21 mouse cellular contexts compared by ENCODE assay signal in the genomic region with DNA sequence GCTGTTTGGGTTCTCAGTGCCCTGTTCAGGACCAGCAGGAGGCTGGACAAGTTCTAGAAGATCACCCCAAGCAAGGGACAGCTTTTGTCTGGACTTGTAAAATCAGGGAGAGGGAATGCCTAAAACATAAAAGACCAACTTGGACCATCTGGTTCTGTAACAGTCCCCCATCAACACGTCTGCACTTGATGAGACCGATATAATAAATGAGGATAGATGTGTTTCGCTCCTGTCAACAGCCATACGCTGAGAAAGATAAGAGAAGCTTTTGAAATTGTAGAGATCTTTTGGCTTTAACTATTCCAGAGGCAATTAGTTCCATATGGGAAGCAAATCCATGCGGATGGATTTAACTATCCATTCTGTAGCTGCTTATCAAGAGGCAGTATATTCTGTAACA.
DNase-seq lines count a peak whose midpoint lies in the region; ATAC-seq lines count a peak whose summit lies in the region.
"Had no signal": no experiment of that assay in that cellular context is flagged by ENCODE, and none has a peak within 500 bp of the region (broad histone marks: within the 10 kb centered on the region; RNA-seq: fewer than 3 reads in every experiment).

No protein-coding gene starts in this region.

- no peaks in the 10 kb centered on the region for H3K36me3 ChIP-seq in forebrain, embryonic 13.5 days (ENCODE audit: poor library complexity, severe bottlenecking)
- no peaks in the 10 kb centered on the region for H3K36me3 ChIP-seq in forebrain, embryonic 11.5 days (ENCODE audit: control insufficient read depth, insufficient read depth, low read length)
- no peaks in the 10 kb centered on the region for H3K36me3 ChIP-seq in embryonic facial prominence, embryonic 14.5 days (ENCODE audit: control insufficient read depth, insufficient read depth, low read length)
- no peaks in the 10 kb centered on the region for H3K36me3 ChIP-seq in liver, embryonic 12.5 days
- H3K36me3 ChIP-seq: heart, embryonic 15.5 days; hindbrain, embryonic 15.5 days had no signal

- no peak overlapping the region for H3K4me3 ChIP-seq in forebrain, embryonic 13.5 days
- H3K4me3 ChIP-seq in forebrain, embryonic 11.5 days (ENCODE audit: low read depth, low read length), result no peak overlapping the region
- H3K4me3 ChIP-seq in embryonic facial prominence, embryonic 14.5 days (ENCODE audit: low read depth, low read length), result no peak overlapping the region
- no peak overlapping the region for H3K4me3 ChIP-seq in liver, embryonic 12.5 days
- H3K4me3 ChIP-seq: heart, adult 2 months; heart, embryonic 15.5 days; hindbrain, embryonic 15.5 days had no signal

- no peak overlapping the region for H3K4me2 ChIP-seq in forebrain, embryonic 13.5 days
- H3K4me2 ChIP-seq in forebrain, embryonic 11.5 days (ENCODE audit: low read depth, low read length, severe bottlenecking), result no peak overlapping the region
- no peak overlapping the region for H3K4me2 ChIP-seq in embryonic facial prominence, embryonic 14.5 days (ENCODE audit: low read depth, low read length)
- H3K4me2 ChIP-seq in liver, embryonic 12.5 days, result no peak overlapping the region
- H3K4me2 ChIP-seq: heart, embryonic 11.5 days; heart, embryonic 15.5 days; hindbrain, embryonic 15.5 days had no signal

- ATAC-seq in forebrain, embryonic 13.5 days, result peak; percentile 43; the same call in 1 of the 2 replicates
- ATAC-seq in forebrain, embryonic 11.5 days (replicated peaks; ENCODE audit: low FRiP score), result no peak
- no peak for ATAC-seq in embryonic facial prominence, embryonic 14.5 days (ENCODE audit: low read depth)
- no peak for ATAC-seq in liver, embryonic 12.5 days
- ATAC-seq: intestine, embryonic 16.5 days had no signal

- H3K27ac ChIP-seq in forebrain, embryonic 13.5 days, result no peak overlapping the region; the same call in 1 of the 2 replicates
- no peak overlapping the region for H3K27ac ChIP-seq in forebrain, embryonic 11.5 days (ENCODE audit: low read depth, low read length)
- H3K27ac ChIP-seq in embryonic facial prominence, embryonic 14.5 days (replicated peaks; ENCODE audit: low read depth, low read length), result no peak overlapping the region
- H3K27ac ChIP-seq in liver, embryonic 12.5 days, result no peak overlapping the region
- H3K27ac ChIP-seq: heart, adult 2 months; heart, embryonic 15.5 days; hindbrain, embryonic 15.5 days had no signal

- DNase-seq in forebrain, embryonic 11.5 days (ENCODE audit: low spot score), result no peak
- peak; percentile 4 for DNase-seq in 3T3-L1 (ENCODE audit: low read depth, low spot score)
- peak; percentile 13 for DNase-seq in embryo, embryonic 10 days (ENCODE audit: low spot score)
- DNase-seq in embryonic facial prominence, embryonic 14.5 days (ENCODE audit: low spot score), result peak; percentile 40
- no peak for DNase-seq in ovary, postnatal 10 days (ENCODE audit: low spot score)
- no peak for DNase-seq in heart, postnatal 4 days
- DNase-seq: adrenal gland, postnatal 10 days; cerebellum, adult 18-20 months; cerebellum, adult 9-11 months; cerebellum, postnatal 36 days; gastrocnemius, postnatal 14 days; heart, adult 2 months; heart, postnatal 14 days; kidney, adult 2 months had no signal

- WGBS in forebrain, embryonic 13.5 days, result 72% methylated on average over 5 of the region's 5 CpGs
- 78% methylated on average over 5 of the region's 5 CpGs for WGBS in forebrain, embryonic 11.5 days
- 29% methylated on average over 5 of the region's 5 CpGs for WGBS in embryonic facial prominence, embryonic 14.5 days
- WGBS in liver, embryonic 12.5 days (ENCODE audit: insufficient replicate concordance), result 60% methylated on average over 5 of the region's 5 CpGs

- H3K9me3 ChIP-seq in forebrain, embryonic 13.5 days (replicated peaks), result no peaks in the 10 kb centered on the region
- no peaks in the 10 kb centered on the region for H3K9me3 ChIP-seq in forebrain, embryonic 11.5 days (ENCODE audit: control insufficient read depth, low read length)
- no peaks in the 10 kb centered on the region for H3K9me3 ChIP-seq in embryonic facial prominence, embryonic 14.5 days (ENCODE audit: control insufficient read depth, low read length)
- no peaks in the 10 kb centered on the region for H3K9me3 ChIP-seq in liver, embryonic 12.5 days (replicated peaks)
- H3K9me3 ChIP-seq: heart, embryonic 15.5 days; hindbrain, embryonic 15.5 days had no signal

- no peak overlapping the region for H3K9ac ChIP-seq in forebrain, embryonic 13.5 days
- H3K9ac ChIP-seq in forebrain, embryonic 11.5 days (ENCODE audit: low read length), result no peak overlapping the region
- H3K9ac ChIP-seq in embryonic facial prominence, embryonic 14.5 days (ENCODE audit: low read depth, low read length), result no peak overlapping the region
- H3K9ac ChIP-seq in liver, embryonic 12.5 days, result no peak overlapping the region
- H3K9ac ChIP-seq: heart, embryonic 15.5 days; hindbrain, embryonic 15.5 days had no signal

- no peaks in the 10 kb centered on the region for H3K4me1 ChIP-seq in forebrain, embryonic 13.5 days
- H3K4me1 ChIP-seq in forebrain, embryonic 11.5 days (replicated peaks; ENCODE audit: control insufficient read depth, insufficient read depth, low read length), result no peaks in the 10 kb centered on the region
- peaks cover 15% of the 10 kb centered on the region for H3K4me1 ChIP-seq in embryonic facial prominence, embryonic 14.5 days (ENCODE audit: control insufficient read depth, insufficient read depth, low read length)
- H3K4me1 ChIP-seq in liver, embryonic 12.5 days, result no peaks in the 10 kb centered on the region
- H3K4me1 ChIP-seq: heart, embryonic 15.5 days; hindbrain, embryonic 15.5 days had no signal

- H3K27me3 ChIP-seq in forebrain, embryonic 13.5 days, result no peaks in the 10 kb centered on the region
- H3K27me3 ChIP-seq in forebrain, embryonic 11.5 days (ENCODE audit: control insufficient read depth, insufficient read depth, low read length), result no peaks in the 10 kb centered on the region
- 0 out of 2 replicates have a peak, but pooled peaks cover 3% of the 10 kb centered on the region for H3K27me3 ChIP-seq in embryonic facial prominence, embryonic 14.5 days (replicated peaks; ENCODE audit: control insufficient read depth, insufficient read depth, low read length)
- H3K27me3 ChIP-seq in liver, embryonic 12.5 days (replicated peaks), result no peaks in the 10 kb centered on the region
- H3K27me3 ChIP-seq: CH12.LX; heart, embryonic 15.5 days; hindbrain, embryonic 15.5 days had no signal

Comparison
In these comparisons a context has a peak if more than half of its experiments do, and no peak if none do; other contexts are left out.
1. DNase-seq: peak in 3T3-L1 (single experiment), embryo, embryonic 10 days (single experiment) and embryonic facial prominence, embryonic 14.5 days (single experiment); none in forebrain, embryonic 11.5 days (single experiment), ovary, postnatal 10 days (single experiment) and heart, postnatal 4 days (single experiment).